8 mouse cellular contexts compared by ENCODE assay signal in the genomic region with DNA sequence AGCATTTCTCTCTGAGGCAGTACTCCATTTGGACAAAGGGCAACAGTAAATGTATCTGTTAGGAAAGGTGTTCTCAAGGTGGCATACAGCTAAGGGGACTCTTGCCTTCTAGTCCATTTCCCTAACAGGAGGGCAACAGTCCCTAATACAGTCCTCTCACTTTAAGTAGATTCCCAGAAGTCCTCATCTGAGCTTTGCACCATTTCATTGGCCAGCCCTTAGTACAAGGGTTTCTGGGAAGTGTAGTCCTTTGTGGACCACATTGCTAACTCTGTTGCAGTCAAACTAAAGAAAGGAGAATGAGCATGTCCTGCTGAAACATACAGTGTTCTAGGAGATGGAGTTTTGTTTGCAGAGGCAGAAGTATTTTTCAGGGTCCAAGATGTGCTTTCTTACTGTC. TPM values are rescaled to one million over a fixed set of nuclear protein-coding genes. Genes with fewer than 3 reads are reported as not detected.
DNase-seq lines count a peak whose midpoint lies in the region; ATAC-seq and TF ChIP-seq lines count a peak whose summit lies in the region.

No protein-coding gene starts in this region.

- no peak overlapping the region for H3K4me3 ChIP-seq in kidney, adult 2 months (ENCODE audit: insufficient read depth, low read depth, low read length)

- intact Hi-C loops in left cerebral cortex, postnatal 4 days (cut with DNase I) = loop anchor here (10.0 kb wide), 1 partner anchor 717 kb away; no protein-coding TSS in a partner anchor

- H3K36me3 ChIP-seq in kidney, adult 2 months (ENCODE audit: control insufficient read depth, insufficient read depth, low read length) = no peaks in the 10 kb centered on the region

- H3K27me3 ChIP-seq in kidney, adult 2 months (replicated peaks; ENCODE audit: control insufficient read depth, insufficient read depth, low read length) = no peaks in the 10 kb centered on the region

- no peak for TF ChIP-seq POLR2A in kidney, adult 2 months (IDR thresholded peaks at IDR 0.05; ENCODE audit: low read depth, low read length)

- peak; percentile 35; the same call in 1 of the 2 replicates for ATAC-seq in granulocyte monocyte progenitor cell, adult 5-6 weeks (replicated peaks; ENCODE audit: poor library complexity, severe bottlenecking)
- ATAC-seq in megakaryocyte, adult 5-6 weeks (ENCODE audit: poor library complexity, severe bottlenecking) = peak; percentile 52

- H3K4me1 ChIP-seq in kidney, adult 2 months (ENCODE audit: control insufficient read depth, insufficient read depth, low read length) = no peaks in the 10 kb centered on the region

- DNase-seq in kidney, adult 2 months = peak; percentile 60
- no peak for DNase-seq in kidney, adult 18-20 months
- peak; percentile 33 for DNase-seq in ZHBTc4 (ENCODE audit: low read depth, low spot score)
- no peak for DNase-seq in left cerebral cortex, postnatal 4 days
- DNase-seq in urinary bladder, adult 18-20 months (ENCODE audit: low spot score in 2 of 2) = no peak
- DNase-seq in urinary bladder, adult 2 months (ENCODE audit: low spot score) = no peak

- TF ChIP-seq CTCF in kidney, adult 2 months (conservative IDR thresholded peaks at IDR 0.05; ENCODE audit: insufficient read depth, insufficient read length, low read depth, low read length) = no peak

- H3K27ac ChIP-seq in kidney, adult 2 months (ENCODE audit: insufficient read depth, low read depth, low read length) = no peak overlapping the region

RNA-seq across cellular contexts. Expression of a gene that starts 10.8 kb away (rescaled TPM):
- 3.0 and 4.1 TPM in 2 replicates for polyA plus RNA-seq in kidney, adult 2 months (2012; rRNA removed)
- total RNA-seq in granulocyte monocyte progenitor cell, adult 5-6 weeks (2014; fragmentation: Nextera tagmentation) = 0.81 and 0.99 TPM in 2 replicates
- total RNA-seq in granulocyte monocyte progenitor cell, adult 5-6 weeks (2017) = not detected in 2 replicates
- 0.23 TPM in 1 of 2 replicates, not detected in the other for total RNA-seq in megakaryocyte, adult 5-6 weeks (2015)
- total RNA-seq in megakaryocyte, adult 5-6 weeks (2017) = not detected in 2 replicates
- total RNA-seq in left cerebral cortex, postnatal 4 days (2021) = 10 to 100 TPM; 21.5 to 22.5 TPM
- 0.06 and 0.10 TPM in 2 replicates for polyA plus RNA-seq in urinary bladder, adult 2 months (2012; rRNA removed)

Comparison
In these comparisons a context has a peak if more than half of its experiments do, and no peak if none do; other contexts are left out.
1. DNase-seq: peak in kidney, adult 2 months (single experiment) and ZHBTc4 (single experiment); none in kidney, adult 18-20 months (single experiment), left cerebral cortex, postnatal 4 days (single experiment), urinary bladder, adult 18-20 months (0 of 2) and urinary bladder, adult 2 months (single experiment).
2. RNA of a gene that starts 10.8 kb away (total RNA-seq): 21.5 to 22.5 TPM in left cerebral cortex, postnatal 4 days; 0.81 to 0.99 TPM in granulocyte monocyte progenitor cell, adult 5-6 weeks and 0.23 TPM in megakaryocyte, adult 5-6 weeks; every median in the first group is over 10 times any median in the second.